Mouse (Mus musculus): ENCODE measurements around the gene Armh3. TPM values are rescaled to one million over a fixed set of nuclear protein-coding genes. Genes with fewer than 3 reads are reported as not detected.

Gene Armh3
- polyA plus RNA-seq, 1 experiment: 2.1 TPM

- Histone ChIP-seq H3K9me3 (no peaks in the 10 kb centered on the region), H3K4me3 (replicated peaks) (no peak overlapping the region), H3K36me3 (replicated peaks; ENCODE audit: low read length) (peaks cover 52% of the 10 kb centered on the region), H3K27me3 (replicated peaks) (no peaks in the 10 kb centered on the region), H3K4me1 (peaks cover 17% of the 10 kb centered on the region)
- TF ChIP-seq GATA1 (IDR thresholded peaks at IDR 0.05; ENCODE audit: borderline replicate concordance, low read length): no peak
- TF ChIP-seq FLI1 (IDR thresholded peaks at IDR 0.05; ENCODE audit: low read length): no peak
Observed at GRCm38 (mm10) chr19:45947286-45947685, 51.0 kb downstream of the Armh3 start.

- TF ChIP-seq GATA1 (IDR thresholded peaks at IDR 0.05; ENCODE audit: borderline replicate concordance, low read length): no peak
- TF ChIP-seq FLI1 (IDR thresholded peaks at IDR 0.05; ENCODE audit: low read length): no peak
- Histone ChIP-seq H3K27me3 (replicated peaks) (no peaks in the 10 kb centered on the region), H3K4me1 (peaks cover 17% of the 10 kb centered on the region), H3K4me3 (replicated peaks) (no peak overlapping the region), H3K36me3 (replicated peaks; ENCODE audit: low read length) (peaks cover 49% of the 10 kb centered on the region), H3K9me3 (no peaks in the 10 kb centered on the region)
Observed at GRCm38 (mm10) chr19:45946541-45946940, 51.7 kb downstream of the Armh3 start.

GRCm38 (mm10) chr19:45945986-45946385, 52.3 kb downstream of the Armh3 start:
- Histone ChIP-seq H3K9me3 (no peaks in the 10 kb centered on the region), H3K27me3 (replicated peaks) (no peaks in the 10 kb centered on the region), H3K4me1 (peaks cover 17% of the 10 kb centered on the region), H3K4me3 (replicated peaks) (no peak overlapping the region), H3K36me3 (replicated peaks; ENCODE audit: low read length) (peaks cover 46% of the 10 kb centered on the region)
- TF ChIP-seq FLI1 (IDR thresholded peaks at IDR 0.05; ENCODE audit: low read length): no peak
- no peak for TF ChIP-seq GATA1 (IDR thresholded peaks at IDR 0.05; ENCODE audit: borderline replicate concordance, low read length)

- no peak overlapping the region for H3K4me3 ChIP-seq (replicated peaks)
- TF ChIP-seq GATA1 (IDR thresholded peaks at IDR 0.05; ENCODE audit: borderline replicate concordance, low read length) (no peak), FLI1 (IDR thresholded peaks at IDR 0.05; ENCODE audit: low read length) (no peak)
- H3K9me3 ChIP-seq: no peaks in the 10 kb centered on the region
- H3K27me3 ChIP-seq (replicated peaks): no peaks in the 10 kb centered on the region
- peaks cover 48% of the 10 kb centered on the region for H3K36me3 ChIP-seq (replicated peaks; ENCODE audit: low read length)
- peaks cover 17% of the 10 kb centered on the region for H3K4me1 ChIP-seq
Observed at GRCm38 (mm10) chr19:45943758-45944157, 54.5 kb downstream of the Armh3 start.

GRCm38 (mm10) chr19:45938064-45938463, 60.2 kb downstream of the Armh3 start:
- Histone ChIP-seq H3K36me3 (replicated peaks; ENCODE audit: low read length) (peaks cover 29% of the 10 kb centered on the region), H3K27me3 (replicated peaks) (no peaks in the 10 kb centered on the region), H3K4me1 (peaks cover 13% of the 10 kb centered on the region), H3K9me3 (no peaks in the 10 kb centered on the region), H3K4me3 (replicated peaks) (no peak overlapping the region)
- TF ChIP-seq GATA1 (IDR thresholded peaks at IDR 0.05; ENCODE audit: borderline replicate concordance, low read length): no peak
- TF ChIP-seq FLI1 (IDR thresholded peaks at IDR 0.05; ENCODE audit: low read length): no peak

GRCm38 (mm10) chr19:45937530-45937929, 60.8 kb downstream of the Armh3 start:
- TF ChIP-seq FLI1 (IDR thresholded peaks at IDR 0.05; ENCODE audit: low read length) (no peak), GATA1 (IDR thresholded peaks at IDR 0.05; ENCODE audit: borderline replicate concordance, low read length) (no peak)
- Histone ChIP-seq H3K27me3 (replicated peaks) (no peaks in the 10 kb centered on the region), H3K4me3 (replicated peaks) (no peak overlapping the region), H3K4me1 (peaks cover 8% of the 10 kb centered on the region; the same call in 1 of the 2 replicates), H3K36me3 (replicated peaks; ENCODE audit: low read length) (peaks cover 34% of the 10 kb centered on the region), H3K9me3 (no peaks in the 10 kb centered on the region)

GRCm38 (mm10) chr19:45927236-45927635, 71.1 kb downstream of the Armh3 start:
- Histone ChIP-seq H3K36me3 (replicated peaks; ENCODE audit: low read length) (peaks cover 41% of the 10 kb centered on the region), H3K27me3 (replicated peaks) (no peaks in the 10 kb centered on the region), H3K9me3 (no peaks in the 10 kb centered on the region), H3K4me1 (no peaks in the 10 kb centered on the region), H3K4me3 (replicated peaks) (no peak overlapping the region)
- no peak for TF ChIP-seq GATA1 (IDR thresholded peaks at IDR 0.05; ENCODE audit: borderline replicate concordance, low read length)
- TF ChIP-seq FLI1 (IDR thresholded peaks at IDR 0.05; ENCODE audit: low read length): no peak

GRCm38 (mm10) chr19:45926342-45926741, 71.9 kb downstream of the Armh3 start:
- no peaks in the 10 kb centered on the region for H3K4me1 ChIP-seq
- H3K36me3 ChIP-seq (replicated peaks; ENCODE audit: low read length): peaks cover 40% of the 10 kb centered on the region
- H3K9me3 ChIP-seq: no peaks in the 10 kb centered on the region
- H3K27me3 ChIP-seq (replicated peaks): no peaks in the 10 kb centered on the region
- no peak overlapping the region for H3K4me3 ChIP-seq (replicated peaks)
- no peak for TF ChIP-seq GATA1 (IDR thresholded peaks at IDR 0.05; ENCODE audit: borderline replicate concordance, low read length)
- no peak for TF ChIP-seq FLI1 (IDR thresholded peaks at IDR 0.05; ENCODE audit: low read length)

GRCm38 (mm10) chr19:45920299-45921090, 77.8 kb downstream of the Armh3 start:
- Histone ChIP-seq H3K4me3 (replicated peaks) (no peak overlapping the region), H3K36me3 (replicated peaks; ENCODE audit: low read length) (peaks cover 42% of the 10 kb centered on the region), H3K9me3 (no peaks in the 10 kb centered on the region), H3K27me3 (replicated peaks) (no peaks in the 10 kb centered on the region), H3K4me1 (0 out of 2 replicates have a peak, but pooled peaks cover 6% of the 10 kb centered on the region)
- TF ChIP-seq FLI1 (IDR thresholded peaks at IDR 0.05; ENCODE audit: low read length) (no peak), GATA1 (IDR thresholded peaks at IDR 0.05; ENCODE audit: borderline replicate concordance, low read length) (no peak)

- H3K27me3 ChIP-seq (replicated peaks): no peaks in the 10 kb centered on the region
- TF ChIP-seq FLI1 (IDR thresholded peaks at IDR 0.05; ENCODE audit: low read length): no peak
- no peak for TF ChIP-seq GATA1 (IDR thresholded peaks at IDR 0.05; ENCODE audit: borderline replicate concordance, low read length)
- peaks cover 36% of the 10 kb centered on the region for H3K36me3 ChIP-seq (replicated peaks; ENCODE audit: low read length)
- no peak overlapping the region for H3K4me3 ChIP-seq (replicated peaks)
- H3K9me3 ChIP-seq: no peaks in the 10 kb centered on the region
- H3K4me1 ChIP-seq: 0 out of 2 replicates have a peak, but pooled peaks cover 6% of the 10 kb centered on the region
Observed at GRCm38 (mm10) chr19:45918406-45918805, 79.9 kb downstream of the Armh3 start.

All from megakaryocyte, embryonic 14.5 days (primary cell).